Mouse (Mus musculus) right cerebral cortex, adult 18-20 months (tissue): ENCODE measurements around the gene Polr2e.

Experiments
- DNase-seq: peaks from one replicate; pipeline ENCODE4 v3.0.0; 2022; ENCODE audit warnings: mixed read lengths

Polr2e gene

GRCm38 (mm10) chr10:80033511-80034391 is 5.8 kb downstream of the Polr2e start:
- no peak for DNase-seq

DNA sequence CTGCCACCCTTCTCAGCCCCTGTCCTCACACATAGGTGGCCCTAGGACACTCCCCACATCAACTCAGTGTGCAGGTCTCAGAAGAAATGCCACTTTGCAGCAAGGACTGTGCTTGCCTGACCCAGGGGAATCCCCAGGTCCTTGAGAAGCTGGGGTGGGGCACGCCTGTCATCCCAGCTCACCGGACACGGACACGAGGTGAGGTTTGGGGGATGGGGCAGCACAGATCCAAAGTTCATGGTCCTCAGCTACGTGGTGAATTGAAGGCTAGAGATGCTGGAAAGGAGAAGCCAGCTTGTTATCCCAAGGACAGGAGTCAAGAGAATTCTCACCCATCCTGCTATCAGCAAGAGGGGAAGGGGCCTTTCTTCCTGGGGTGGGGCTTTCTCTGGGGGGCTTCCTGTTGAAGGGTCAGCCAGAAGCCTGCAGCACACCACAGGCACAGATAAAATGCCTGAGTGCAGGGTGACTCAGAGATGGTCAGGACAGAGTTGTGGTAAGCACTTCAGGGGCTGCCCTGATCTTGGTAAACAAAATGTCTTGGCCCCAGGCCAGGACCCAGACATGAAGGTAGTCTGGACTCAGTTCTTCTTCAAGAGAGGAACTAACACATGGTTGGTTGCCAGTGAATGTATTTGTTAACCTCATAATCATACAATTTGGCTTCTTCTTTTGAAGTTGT is 6.7 kb downstream of the Polr2e start:
- DNase-seq: no peak

GRCm38 (mm10) chr10:80030736-80031135 is 8.9 kb downstream of the Polr2e start:
- no peak for DNase-seq

- no peak for DNase-seq
Observed at GRCm38 (mm10) chr10:80030191-80030590, 9.4 kb downstream of the Polr2e start.

- no peak for DNase-seq
Observed at GRCm38 (mm10) chr10:80028521-80028846, 11.1 kb downstream of the Polr2e start.

- DNase-seq: no peak
Observed at GRCm38 (mm10) chr10:80027681-80028520, 11.7 kb downstream of the Polr2e start.

DNA sequence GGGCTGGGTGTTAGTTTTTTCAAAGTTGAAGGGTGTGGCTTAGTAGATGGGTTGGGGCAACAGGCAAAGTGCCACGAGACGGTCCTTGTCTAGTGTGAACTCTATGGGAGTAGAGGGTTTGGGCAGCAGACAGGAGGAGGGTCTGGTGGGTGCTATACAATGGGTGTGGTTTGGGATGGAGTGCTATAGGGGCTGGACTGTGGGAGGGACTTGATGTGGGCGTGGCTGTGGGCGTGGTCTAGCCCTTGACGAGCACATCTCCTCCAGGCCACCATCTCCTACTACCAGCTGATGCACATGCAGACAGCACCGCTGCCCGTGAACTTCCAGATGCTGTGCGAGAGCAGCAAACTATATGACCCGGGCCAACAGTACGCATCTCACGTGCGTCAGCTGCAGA is 13.7 kb downstream of the Polr2e start:
- DNase-seq: no peak

- DNase-seq: no peak
Observed at GRCm38 (mm10) chr10:80025463-80025862, 14.1 kb downstream of the Polr2e start.

DNA sequence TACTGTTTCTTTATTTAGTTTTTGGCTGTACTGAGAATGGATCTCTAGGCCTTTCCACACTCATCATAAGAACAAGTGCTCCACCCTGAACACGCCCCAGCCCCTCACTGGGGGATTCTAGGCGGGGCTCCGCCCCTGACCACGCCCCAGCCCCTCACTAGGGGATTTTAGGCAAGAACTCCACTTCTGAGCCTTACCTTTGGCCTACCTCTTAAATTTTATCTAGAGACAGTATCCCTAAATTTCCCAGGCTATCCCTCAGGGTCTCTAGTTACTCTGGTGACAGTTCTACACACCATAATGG is 14.6 kb downstream of the Polr2e start:
- no peak for DNase-seq

GRCm38 (mm10) chr10:80024229-80025043 is 15.2 kb downstream of the Polr2e start:
- no peak for DNase-seq

DNA sequence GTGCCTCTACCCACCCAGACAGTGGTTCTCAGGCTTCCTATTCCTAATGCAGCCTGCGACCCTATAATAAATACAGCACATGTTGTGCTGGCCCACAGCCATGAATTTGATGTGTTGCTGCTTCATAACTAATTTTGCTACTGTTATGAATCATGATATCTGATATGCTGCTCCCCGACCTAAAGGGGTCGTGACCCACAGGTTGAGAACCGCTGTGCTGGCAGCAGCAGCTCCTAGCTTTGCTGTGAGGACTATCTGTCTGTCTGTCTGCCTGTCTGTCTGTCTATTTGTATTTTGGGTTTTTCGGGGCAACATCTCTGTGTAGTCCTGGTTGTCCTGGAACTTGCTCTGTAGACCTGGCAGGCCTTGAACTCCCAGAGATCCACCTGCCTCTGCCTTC is 15.8 kb downstream of the Polr2e start:
- no peak for DNase-seq

DNA sequence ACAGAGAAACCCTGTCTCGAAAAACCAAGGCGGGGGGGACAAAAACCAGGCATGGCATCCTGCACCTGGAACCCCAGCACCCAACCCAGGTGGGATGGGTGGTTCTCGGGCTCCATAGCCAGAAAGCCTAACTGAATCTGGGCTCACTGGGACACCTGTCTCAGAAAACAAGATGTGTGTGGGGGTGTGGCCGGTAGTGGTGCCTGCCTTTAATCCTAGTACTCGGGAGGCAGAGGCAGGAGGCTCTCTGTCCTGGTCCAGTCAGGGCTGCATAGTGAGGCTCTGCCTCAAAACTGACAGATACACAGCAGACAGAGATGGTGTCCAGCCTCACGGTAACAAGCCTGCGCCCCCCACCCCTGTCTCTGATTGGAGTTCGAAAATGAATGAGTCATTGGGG is 16.8 kb downstream of the Polr2e start:
- DNase-seq: no peak

GRCm38 (mm10) chr10:80022164-80022563 is 17.4 kb downstream of the Polr2e start:
- DNase-seq: no peak

DNA sequence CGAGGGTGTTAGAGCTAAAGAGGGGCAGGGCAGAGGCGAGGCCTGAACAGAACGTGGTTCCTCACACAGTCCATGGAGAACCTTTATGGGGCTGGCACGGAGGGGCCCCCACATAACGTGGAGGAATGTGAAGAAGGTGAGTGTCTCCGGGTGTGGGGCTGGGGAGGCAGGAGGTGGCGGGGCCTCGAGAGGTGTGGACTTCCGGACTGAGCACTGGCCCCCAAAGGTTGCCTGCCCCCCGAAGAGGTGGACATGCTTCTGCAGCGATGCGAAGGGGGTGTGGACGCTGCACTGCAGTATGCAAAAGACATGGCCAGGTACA is 18.3 kb downstream of the Polr2e start:
- DNase-seq: no peak

- DNase-seq: no peak
Observed at GRCm38 (mm10) chr10:80020603-80021319, 18.8 kb downstream of the Polr2e start.

- DNase-seq: no peak
Observed at GRCm38 (mm10) chr10:80020191-80020590, 19.4 kb downstream of the Polr2e start.

DNA sequence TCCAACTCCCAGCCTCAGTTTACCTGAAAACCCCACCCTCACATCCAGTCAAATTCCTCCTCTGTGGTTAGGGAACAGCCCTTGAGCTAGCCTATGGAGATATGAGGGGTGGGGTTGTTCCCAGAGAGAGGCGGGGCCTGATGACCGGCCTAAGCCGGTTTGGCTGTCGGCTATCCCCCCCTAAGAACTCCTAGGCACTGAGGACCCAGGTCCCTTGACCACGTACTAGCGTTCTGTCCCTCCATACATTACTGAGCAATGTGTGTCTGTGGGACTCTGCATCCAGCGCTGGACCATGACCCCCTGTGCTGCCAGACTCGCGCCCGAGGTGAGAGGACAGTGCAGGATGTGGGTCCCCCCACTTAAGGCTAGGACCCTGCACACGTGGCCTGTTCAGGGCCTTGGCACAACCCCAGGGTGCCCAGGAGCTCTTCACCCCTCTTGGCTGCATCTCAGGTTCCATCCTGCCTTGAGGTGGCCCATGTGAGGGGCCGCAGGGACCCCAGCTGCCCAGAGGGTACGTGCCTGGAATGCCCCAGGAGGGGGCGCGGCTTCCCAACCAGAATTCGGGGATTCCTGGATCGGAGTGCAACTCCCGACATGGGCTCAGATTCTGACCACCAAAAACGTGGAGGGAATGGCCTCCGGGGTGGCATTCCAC is 20.0 kb downstream of the Polr2e start:
- no peak for DNase-seq

- DNase-seq: no peak
Observed at GRCm38 (mm10) chr10:80018739-80019297, 20.8 kb downstream of the Polr2e start.

GRCm38 (mm10) chr10:80017771-80018170 is 21.8 kb downstream of the Polr2e start:
- no peak for DNase-seq

- no peak for DNase-seq
Observed at GRCm38 (mm10) chr10:80017361-80017760, 22.2 kb downstream of the Polr2e start.

DNA sequence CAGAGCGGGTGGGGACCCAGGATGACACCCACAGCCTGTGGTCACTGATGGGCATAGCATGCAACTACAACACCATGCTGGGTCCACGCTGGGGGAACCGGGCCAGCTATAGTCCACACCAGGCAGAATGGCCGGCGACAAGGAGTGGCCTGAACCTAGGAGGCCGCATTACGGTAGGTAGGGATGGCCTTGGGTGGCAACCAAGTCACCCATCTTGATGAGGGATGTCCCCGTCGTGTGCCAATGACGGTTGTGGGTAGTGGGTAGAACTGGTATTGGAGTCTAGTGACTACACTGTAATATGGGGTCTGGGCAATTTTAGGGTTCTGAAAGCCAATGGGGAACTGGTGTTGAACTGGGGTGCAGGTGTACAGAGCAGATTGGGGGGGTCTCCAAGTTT is 22.7 kb downstream of the Polr2e start:
- DNase-seq: no peak
